Mouse (Mus musculus) intestine, embryonic 16.5 days (tissue): Measurements from ENCODE around the gene Prnp. TPM values are rescaled to one million over a fixed set of nuclear protein-coding genes. Genes with fewer than 3 reads are reported as not detected.

Experiments used
- ATAC-seq: fragments of 200-750 bp; cut with Nextera tagmentation; 2 replicates; pipeline ENCODE4 v1.8.0; 2017; ENCODE audit warnings: moderate TSS enrichment, moderate library complexity
- H3K27ac ChIP-seq: fragments of 300-500 bp; sonication (generic); 2 replicates; pipeline ENCODE4 v1.5.1; 2014; ENCODE audit warnings: mild to moderate bottlenecking, low read length
- H3K27me3 ChIP-seq: fragments of 300-500 bp; sonication (generic); replicated peaks from 2 replicates; pipeline ENCODE4 v1.6.1; 2014; ENCODE audit warnings: low read length, control low read depth, mixed read lengths; ENCODE audit not compliant: control insufficient read depth, insufficient read depth
- H3K36me3 ChIP-seq: fragments of 300-500 bp; sonication (generic); 2 replicates; pipeline ENCODE4 v1.6.1; 2014; ENCODE audit warnings: low read length, control low read depth; ENCODE audit not compliant: control insufficient read depth, insufficient read depth
- H3K4me1 ChIP-seq: fragments of 300-500 bp; sonication (generic); 2 replicates; pipeline ENCODE4 v1.6.1; 2014; ENCODE audit warnings: low read length, control low read depth, mixed read lengths; ENCODE audit not compliant: control insufficient read depth, insufficient read depth
- H3K4me2 ChIP-seq: fragments of 300-500 bp; sonication (generic); 2 replicates; pipeline ENCODE4 v1.6.1; 2014; ENCODE audit warnings: low read depth, low read length, control low read depth
- H3K4me3 ChIP-seq: fragments of 300-500 bp; sonication (generic); 2 replicates; pipeline ENCODE4 v1.5.1; 2014; ENCODE audit warnings: mild to moderate bottlenecking, low read length
- H3K9ac ChIP-seq: fragments of 300-500 bp; sonication (generic); 2 replicates; pipeline ENCODE4 v1.6.1; 2014; ENCODE audit warnings: low read depth, low read length
- H3K9me3 ChIP-seq: fragments of 300-500 bp; sonication (generic); 2 replicates; pipeline ENCODE4 v1.6.1; 2016; ENCODE audit warnings: low read length, control low read depth; ENCODE audit not compliant: control insufficient read depth
- WGBS: fragments of 180-500 bp; shearing (Covaris S2); extraction: QIAGEN DNeasy Blood & Tissue Kit; methylation state at CpG from one replicate; pipeline ENCODE4 v1.1.7; 2014; 5-methylcytosine and 5-hydroxymethylcytosine counted together
- polyA plus RNA-seq: library from polyadenylated mRNA; unstranded; fragments of >200 nt; fragmentation: Nextera tagmentation; extraction: Ambion mirVana; gene quantifications from 2 replicates; pipeline ENCODE4 v1.2.1, GENCODE M21; 2015

The Prnp gene
- polyA plus RNA-seq, 1 experiment from 2014 or later: 50.7 TPM

DNA sequence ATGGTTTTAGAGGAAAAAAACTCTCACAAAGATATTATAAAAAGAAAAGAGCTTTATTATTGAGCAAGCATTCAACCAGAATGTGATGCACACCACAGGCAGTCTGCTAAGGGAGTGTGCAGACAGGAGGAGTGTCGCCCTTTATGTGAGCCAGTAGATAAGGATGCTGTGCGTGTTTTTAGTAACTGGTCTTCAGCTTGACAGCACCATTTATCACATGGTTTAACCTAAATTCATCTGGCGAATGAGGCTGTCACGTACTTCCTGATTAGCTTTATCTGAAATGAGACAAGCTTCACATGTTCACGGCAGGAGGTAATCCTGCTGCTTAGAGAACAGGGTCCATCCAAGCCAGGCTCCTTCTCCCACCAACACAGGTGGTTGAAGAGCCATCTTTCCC, 4.7 kb upstream of the Prnp start:
- Histone ChIP-seq H3K4me1 (peaks cover 3% of the 10 kb centered on the region; the same call in 1 of the 2 replicates), H3K4me3 (no peak overlapping the region), H3K36me3 (no peaks in the 10 kb centered on the region), H3K4me2 (no peak overlapping the region), H3K27ac (no peak overlapping the region), H3K27me3 (no peaks in the 10 kb centered on the region), H3K9ac (no peak overlapping the region), H3K9me3 (no peaks in the 10 kb centered on the region)
- no peak for ATAC-seq
- 44% methylated on average over 5 of the region's 5 CpGs for WGBS

GRCm38 (mm10) chr2:131905776-131906175, 4.0 kb upstream of the Prnp start:
- no peaks in the 10 kb centered on the region for H3K27me3 ChIP-seq
- no peak overlapping the region for H3K4me3 ChIP-seq
- H3K36me3 ChIP-seq: no peaks in the 10 kb centered on the region
- WGBS: 72% methylated on average over 6 of the region's 6 CpGs
- H3K4me1 ChIP-seq: peaks cover 3% of the 10 kb centered on the region; the same call in 1 of the 2 replicates
- no peaks in the 10 kb centered on the region for H3K9me3 ChIP-seq
- ATAC-seq: no peak
- H3K4me2 ChIP-seq: no peak overlapping the region
- no peak overlapping the region for H3K27ac ChIP-seq
- H3K9ac ChIP-seq: no peak overlapping the region

DNA sequence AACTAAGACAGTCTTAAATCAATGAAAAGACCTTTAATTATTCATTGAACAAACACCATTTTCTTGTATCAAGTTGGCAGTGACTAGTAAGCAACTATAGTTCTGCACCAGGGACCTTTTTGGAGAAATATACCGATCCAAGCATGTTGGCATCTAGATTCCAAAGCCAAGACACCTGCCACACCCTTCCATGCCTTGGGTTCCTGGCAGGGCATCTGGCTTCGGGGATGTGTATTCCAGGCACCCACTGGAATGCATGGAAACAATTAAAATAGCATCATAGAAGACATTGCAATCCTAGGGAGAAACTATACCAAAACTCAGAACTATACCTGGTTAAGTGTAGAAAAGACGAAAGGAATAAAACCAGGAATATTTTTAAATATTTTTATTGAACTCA, 3.5 kb upstream of the Prnp start:
- H3K36me3 ChIP-seq: no peaks in the 10 kb centered on the region
- H3K27ac ChIP-seq: no peak overlapping the region
- no peak overlapping the region for H3K9ac ChIP-seq
- H3K27me3 ChIP-seq: no peaks in the 10 kb centered on the region
- H3K4me2 ChIP-seq: no peak overlapping the region
- ATAC-seq: no peak
- peaks cover 3% of the 10 kb centered on the region; the same call in 1 of the 2 replicates for H3K4me1 ChIP-seq
- WGBS: 86% methylated on average over 3 of the region's 3 CpGs
- H3K9me3 ChIP-seq: no peaks in the 10 kb centered on the region
- H3K4me3 ChIP-seq: no peak overlapping the region

- Histone ChIP-seq H3K9me3 (no peaks in the 10 kb centered on the region), H3K27ac (no peak overlapping the region), H3K4me3 (no peak overlapping the region), H3K9ac (no peak overlapping the region), H3K4me2 (no peak overlapping the region), H3K27me3 (no peaks in the 10 kb centered on the region), H3K36me3 (no peaks in the 10 kb centered on the region), H3K4me1 (peaks cover 3% of the 10 kb centered on the region; the same call in 1 of the 2 replicates)
- 73% methylated on average over 1 of the region's 1 CpGs for WGBS
- no peak for ATAC-seq
These were observed 2.9 kb upstream of the Prnp start for GRCm38 (mm10) chr2:131906846-131907245.

- no peak overlapping the region for H3K4me3 ChIP-seq
- 86% methylated on average over 5 of the region's 5 CpGs for WGBS
- H3K9ac ChIP-seq: no peak overlapping the region
- no peaks in the 10 kb centered on the region for H3K9me3 ChIP-seq
- H3K36me3 ChIP-seq: no peaks in the 10 kb centered on the region
- H3K27me3 ChIP-seq: no peaks in the 10 kb centered on the region
- H3K4me2 ChIP-seq: no peak overlapping the region
- ATAC-seq: no peak
- H3K4me1 ChIP-seq: peaks cover 3% of the 10 kb centered on the region; the same call in 1 of the 2 replicates
- H3K27ac ChIP-seq: no peak overlapping the region
These were observed 2.4 kb upstream of the Prnp start for GRCm38 (mm10) chr2:131907311-131907710.

- ATAC-seq: no peak
- H3K27ac ChIP-seq: no peak overlapping the region
- WGBS: 78% methylated on average over 7 of the region's 7 CpGs
- H3K9me3 ChIP-seq: no peaks in the 10 kb centered on the region
- no peaks in the 10 kb centered on the region for H3K4me1 ChIP-seq
- H3K36me3 ChIP-seq: no peaks in the 10 kb centered on the region
- H3K4me3 ChIP-seq: no peak overlapping the region
- H3K9ac ChIP-seq: no peak overlapping the region
- no peaks in the 10 kb centered on the region for H3K27me3 ChIP-seq
- no peak overlapping the region for H3K4me2 ChIP-seq
These were observed 1.3 kb upstream of the Prnp start for GRCm38 (mm10) chr2:131908351-131908861.

DNA sequence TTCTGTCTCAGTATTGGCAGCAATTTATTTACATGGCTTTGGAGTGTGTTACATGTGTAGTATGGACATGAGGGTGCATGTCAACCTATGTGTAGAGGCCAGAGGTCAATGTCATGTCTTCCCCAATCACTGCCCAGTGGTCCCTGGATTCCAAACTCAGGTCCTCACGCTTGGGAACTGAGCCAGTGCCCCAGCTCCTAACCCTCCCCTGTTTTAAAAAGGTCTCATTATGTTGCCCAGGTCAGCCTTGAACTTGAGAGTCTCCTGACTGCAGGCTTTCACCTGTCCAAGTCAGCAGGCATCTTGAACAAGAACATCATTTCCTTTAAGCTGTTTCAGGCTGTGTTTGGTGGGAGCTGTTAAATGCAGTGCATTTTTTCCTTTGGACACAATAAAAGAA, 822 bp upstream of the Prnp start:
- Histone ChIP-seq H3K4me3 (no peak overlapping the region), H3K4me1 (no peaks in the 10 kb centered on the region), H3K27ac (no peak overlapping the region; the same call in 1 of the 2 replicates), H3K4me2 (no peak overlapping the region), H3K36me3 (no peaks in the 10 kb centered on the region), H3K9ac (no peak overlapping the region), H3K27me3 (no peaks in the 10 kb centered on the region), H3K9me3 (no peaks in the 10 kb centered on the region)
- ATAC-seq: no peak
- 87% methylated on average over 1 of the region's 1 CpGs for WGBS

- ATAC-seq: no peak
- WGBS: 70% methylated on average over 2 of the region's 2 CpGs
- no peaks in the 10 kb centered on the region for H3K36me3 ChIP-seq
- no peaks in the 10 kb centered on the region for H3K4me1 ChIP-seq
- peak overlapping the region; percentile 79; the same call in 1 of the 2 replicates for H3K4me2 ChIP-seq
- H3K27ac ChIP-seq: no peak overlapping the region
- H3K9me3 ChIP-seq: no peaks in the 10 kb centered on the region
- H3K9ac ChIP-seq: no peak overlapping the region
- H3K27me3 ChIP-seq: no peaks in the 10 kb centered on the region
- H3K4me3 ChIP-seq: peak overlapping the region; percentile 80; the same call in 1 of the 2 replicates
These were observed 1.1 kb downstream of the Prnp start for GRCm38 (mm10) chr2:131910847-131911246.

GRCm38 (mm10) chr2:131911341-131911740, 1.6 kb downstream of the Prnp start:
- H3K27ac ChIP-seq: no peak overlapping the region
- no peak overlapping the region for H3K4me3 ChIP-seq
- 35% methylated on average over 4 of the region's 4 CpGs for WGBS
- no peaks in the 10 kb centered on the region for H3K9me3 ChIP-seq
- H3K36me3 ChIP-seq: no peaks in the 10 kb centered on the region
- H3K4me1 ChIP-seq: no peaks in the 10 kb centered on the region
- H3K27me3 ChIP-seq: no peaks in the 10 kb centered on the region
- H3K9ac ChIP-seq: no peak overlapping the region
- no peak for ATAC-seq
- H3K4me2 ChIP-seq: no peak overlapping the region
